Mouse (Mus musculus) right cerebral cortex, adult 2 months (tissue): ENCODE measurements around the gene H2al1g.
"Not testable (repeated sequence)": the region's sequence is repeated elsewhere in the genome, so short reads cannot be mapped to it uniquely, and the experiment has no call there.

Experiments
- DNase-seq, 2 experiments: peaks; one replicate each; pipeline ENCODE4 v3.0.0; 2021 to 2022; ENCODE audit warnings: low spot score in 2 of 2

Gene H2al1g

GRCm38 (mm10) chrX:11317956-11318355 is at the start of gene H2al1g:
Gene H2al1g, plus strand, starts transcription at chrX:11318256.
- not testable (repeated sequence) for DNase-seq

- DNase-seq, result no peak
Observed at GRCm38 (mm10) chrX:11269074-11269473, 49.0 kb upstream of the H2al1g start.

- DNase-seq, result no peak
Observed at GRCm38 (mm10) chrX:11273190-11273589, 44.9 kb upstream of the H2al1g start.

GRCm38 (mm10) chrX:11277083-11277482 is 41.0 kb upstream of the H2al1g start:
- DNase-seq, result no peak

- DNase-seq, result no peak
Observed at GRCm38 (mm10) chrX:11280741-11281140, 37.3 kb upstream of the H2al1g start.

GRCm38 (mm10) chrX:11288306-11288882 is 29.7 kb upstream of the H2al1g start:
- no peak for DNase-seq

GRCm38 (mm10) chrX:11289244-11289643 is 28.8 kb upstream of the H2al1g start:
- no peak for DNase-seq

GRCm38 (mm10) chrX:11298957-11299356 is 19.1 kb upstream of the H2al1g start, which contains the start of gene H2al1a:
Gene H2al1a, plus strand, starts transcription at chrX:11299257.
- not testable (repeated sequence) for DNase-seq

- not testable (repeated sequence) for DNase-seq
Observed at GRCm38 (mm10) chrX:11302132-11302531, 15.9 kb upstream of the H2al1g start, which contains the start of gene H2al1b. Gene H2al1b, plus strand, starts transcription at chrX:11302432.

- not testable (repeated sequence) for DNase-seq
Observed at GRCm38 (mm10) chrX:11305355-11305754, 12.7 kb upstream of the H2al1g start, which contains the start of gene H2al1c. Gene H2al1c, plus strand, starts transcription at chrX:11305655.

- DNase-seq, result not testable (repeated sequence)
Observed at GRCm38 (mm10) chrX:11308524-11308923, 9.5 kb upstream of the H2al1g start, which contains the start of gene H2al1d. Gene H2al1d, plus strand, starts transcription at chrX:11308824.

GRCm38 (mm10) chrX:11311634-11312033 is 6.4 kb upstream of the H2al1g start, which contains the start of gene H2al1e:
Gene H2al1e, plus strand, starts transcription at chrX:11311934.
- DNase-seq, result not testable (repeated sequence)

GRCm38 (mm10) chrX:11314858-11315257 is 3.2 kb upstream of the H2al1g start, which contains the start of gene H2al1f:
Gene H2al1f, plus strand, starts transcription at chrX:11315158.
- DNase-seq, result not testable (repeated sequence)

GRCm38 (mm10) chrX:11321192-11321591 is 3.1 kb downstream of the H2al1g start, which contains the start of gene H2al1h:
Gene H2al1h, plus strand, starts transcription at chrX:11321492.
- not testable (repeated sequence) for DNase-seq

- not testable (repeated sequence) for DNase-seq
Observed at GRCm38 (mm10) chrX:11324359-11324758, 6.3 kb downstream of the H2al1g start, which contains the start of gene H2al1i. Gene H2al1i, plus strand, starts transcription at chrX:11324659.

- DNase-seq, result not testable (repeated sequence)
Observed at GRCm38 (mm10) chrX:11327522-11327921, 9.5 kb downstream of the H2al1g start, which contains the start of gene H2al1j. Gene H2al1j, plus strand, starts transcription at chrX:11327822.

GRCm38 (mm10) chrX:11345762-11346161 is 27.7 kb downstream of the H2al1g start:
- no peak for DNase-seq

GRCm38 (mm10) chrX:11346756-11347155 is 28.7 kb downstream of the H2al1g start:
- DNase-seq, result no peak

- DNase-seq, result no peak
Observed at GRCm38 (mm10) chrX:11360823-11361222, 42.8 kb downstream of the H2al1g start.

- DNase-seq, result no peak
Observed at GRCm38 (mm10) chrX:11361261-11361660, 43.2 kb downstream of the H2al1g start.

GRCm38 (mm10) chrX:11363890-11364289 is 45.8 kb downstream of the H2al1g start:
- no peak for DNase-seq

GRCm38 (mm10) chrX:11365151-11365550 is 47.1 kb downstream of the H2al1g start:
- no peak for DNase-seq
